Mouse (Mus musculus): Measurements from ENCODE around the gene Supt4a. TPM values are rescaled to one million over a fixed set of nuclear protein-coding genes. Genes with fewer than 3 reads are reported as not detected.

Supt4a gene
- polyA plus RNA-seq, 1 experiment = 62.2 TPM

GRCm38 (mm10) chr11:87749192-87750042, 12.1 kb downstream of the Supt4a start:
- TF ChIP-seq POLR2A (IDR thresholded peaks at IDR 0.05; ENCODE audit: low read depth, low read length) (peak; percentile 74), CTCF (IDR thresholded peaks at IDR 0.05; ENCODE audit: extremely low read depth, insufficient read depth, insufficient read length, insufficient replicate concordance) (no peak)
- peaks cover 52% of the 10 kb centered on the region for H3K4me1 ChIP-seq (ENCODE audit: control insufficient read depth, insufficient read depth, insufficient read length)

GRCm38 (mm10) chr11:87750043-87750421, 12.7 kb downstream of the Supt4a start:
- 9% methylated on average over 11 of the region's 11 CpGs for WGBS
- no peak for TF ChIP-seq CTCF (IDR thresholded peaks at IDR 0.05; ENCODE audit: extremely low read depth, insufficient read depth, insufficient read length, insufficient replicate concordance)
- TF ChIP-seq POLR2A (IDR thresholded peaks at IDR 0.05; ENCODE audit: low read depth, low read length) = peak; percentile 11; the same call in 1 of the 2 replicates
- peak overlapping the region; percentile 98 for H3K27ac ChIP-seq (ENCODE audit: insufficient read depth, low read length)
- peak in 1 of 2 experiments; percentile 28 for DNase-seq (ENCODE audit: low read depth in 1 of 2, low spot score in 2 of 2)
- no peaks in the 10 kb centered on the region for H3K27me3 ChIP-seq (ENCODE audit: control insufficient read depth, insufficient read depth, low read length)
- peak overlapping the region; percentile 60 for H3K4me3 ChIP-seq (ENCODE audit: extremely low read depth, insufficient read depth, insufficient read length)
- no peaks in the 10 kb centered on the region for H3K36me3 ChIP-seq (ENCODE audit: control insufficient read depth, insufficient read depth, low read length)
- H3K4me1 ChIP-seq (ENCODE audit: control insufficient read depth, insufficient read depth, insufficient read length) = peaks cover 52% of the 10 kb centered on the region

More at GRCm38 (mm10) chr11:87749192-87750042, 12.1 kb downstream of the Supt4a start:
- Histone ChIP-seq H3K27ac (ENCODE audit: insufficient read depth, low read length) (peak overlapping the region; percentile 98), H3K4me3 (ENCODE audit: extremely low read depth, insufficient read depth, insufficient read length) (peak overlapping the region; percentile 60), H3K27me3 (ENCODE audit: control insufficient read depth, insufficient read depth, low read length) (no peaks in the 10 kb centered on the region), H3K36me3 (ENCODE audit: control insufficient read depth, insufficient read depth, low read length) (no peaks in the 10 kb centered on the region)
- 4% methylated on average over 18 of the region's 18 CpGs for WGBS
- peak; percentile 94 to 97 for DNase-seq (ENCODE audit: low read depth in 1 of 2, low spot score in 2 of 2)

- 12% methylated on average over 3 of the region's 3 CpGs for WGBS
- peak in 1 of 2 experiments; percentile 65 for DNase-seq (ENCODE audit: low read depth in 1 of 2, low spot score in 2 of 2)
- Histone ChIP-seq H3K36me3 (ENCODE audit: control insufficient read depth, insufficient read depth, low read length) (no peaks in the 10 kb centered on the region), H3K27me3 (ENCODE audit: control insufficient read depth, insufficient read depth, low read length) (no peaks in the 10 kb centered on the region), H3K4me3 (ENCODE audit: extremely low read depth, insufficient read depth, insufficient read length) (peak overlapping the region; percentile 60), H3K27ac (ENCODE audit: insufficient read depth, low read length) (peak overlapping the region; percentile 98), H3K4me1 (ENCODE audit: control insufficient read depth, insufficient read depth, insufficient read length) (peaks cover 48% of the 10 kb centered on the region)
- TF ChIP-seq POLR2A (IDR thresholded peaks at IDR 0.05; ENCODE audit: low read depth, low read length) = peak; percentile 43
- TF ChIP-seq CTCF (IDR thresholded peaks at IDR 0.05; ENCODE audit: extremely low read depth, insufficient read depth, insufficient read length, insufficient replicate concordance) = no peak
Observed at GRCm38 (mm10) chr11:87750521-87750920, 13.2 kb downstream of the Supt4a start.

- TF ChIP-seq POLR2A (IDR thresholded peaks at IDR 0.05; ENCODE audit: low read depth, low read length) (no peak), CTCF (IDR thresholded peaks at IDR 0.05; ENCODE audit: extremely low read depth, insufficient read depth, insufficient read length, insufficient replicate concordance) (no peak)
Observed at GRCm38 (mm10) chr11:87751031-87751430, 13.7 kb downstream of the Supt4a start.

GRCm38 (mm10) chr11:87751491-87751966, 14.2 kb downstream of the Supt4a start:
- peak; percentile 72 to 80 for DNase-seq (ENCODE audit: low read depth in 1 of 2, low spot score in 2 of 2)
- peak overlapping the region; percentile 98 for H3K27ac ChIP-seq (ENCODE audit: insufficient read depth, low read length)
- no peaks in the 10 kb centered on the region for H3K27me3 ChIP-seq (ENCODE audit: control insufficient read depth, insufficient read depth, low read length)
- H3K4me1 ChIP-seq (ENCODE audit: control insufficient read depth, insufficient read depth, insufficient read length) = peaks cover 38% of the 10 kb centered on the region; the same call in 1 of the 2 replicates
- WGBS = 6% methylated on average over 4 of the region's 4 CpGs
- H3K36me3 ChIP-seq (ENCODE audit: control insufficient read depth, insufficient read depth, low read length) = peaks cover 4% of the 10 kb centered on the region; the same call in 1 of the 2 replicates
- peak; percentile 83 for TF ChIP-seq POLR2A (IDR thresholded peaks at IDR 0.05; ENCODE audit: low read depth, low read length)
- TF ChIP-seq CTCF (IDR thresholded peaks at IDR 0.05; ENCODE audit: extremely low read depth, insufficient read depth, insufficient read length, insufficient replicate concordance) = no peak
- peak overlapping the region; percentile 60 for H3K4me3 ChIP-seq (ENCODE audit: extremely low read depth, insufficient read depth, insufficient read length)

More at GRCm38 (mm10) chr11:87751031-87751430, 13.7 kb downstream of the Supt4a start:
- peak in 1 of 2 experiments; percentile 37 for DNase-seq (ENCODE audit: low read depth in 1 of 2, low spot score in 2 of 2)
- peak overlapping the region; percentile 60 for H3K4me3 ChIP-seq (ENCODE audit: extremely low read depth, insufficient read depth, insufficient read length)
- H3K4me1 ChIP-seq (ENCODE audit: control insufficient read depth, insufficient read depth, insufficient read length) = peaks cover 43% of the 10 kb centered on the region
- peak overlapping the region; percentile 98 for H3K27ac ChIP-seq (ENCODE audit: insufficient read depth, low read length)
- no peaks in the 10 kb centered on the region for H3K27me3 ChIP-seq (ENCODE audit: control insufficient read depth, insufficient read depth, low read length)
- H3K36me3 ChIP-seq (ENCODE audit: control insufficient read depth, insufficient read depth, low read length) = no peaks in the 10 kb centered on the region; the same call in 1 of the 2 replicates
- 22% methylated on average over 8 of the region's 8 CpGs for WGBS

- TF ChIP-seq CTCF (IDR thresholded peaks at IDR 0.05; ENCODE audit: extremely low read depth, insufficient read depth, insufficient read length, insufficient replicate concordance) (no peak), POLR2A (IDR thresholded peaks at IDR 0.05; ENCODE audit: low read depth, low read length) (no peak)
- H3K4me3 ChIP-seq (ENCODE audit: extremely low read depth, insufficient read depth, insufficient read length) = peak overlapping the region; percentile 60; the same call in 1 of the 2 replicates
- H3K27ac ChIP-seq (ENCODE audit: insufficient read depth, low read length) = peak overlapping the region; percentile 98
- H3K27me3 ChIP-seq (ENCODE audit: control insufficient read depth, insufficient read depth, low read length) = no peaks in the 10 kb centered on the region
- no peak for DNase-seq (ENCODE audit: low read depth in 1 of 2, low spot score in 2 of 2)
- 36% methylated on average over 1 of the region's 1 CpGs for WGBS
- H3K36me3 ChIP-seq (ENCODE audit: control insufficient read depth, insufficient read depth, low read length) = peaks cover 12% of the 10 kb centered on the region
- H3K4me1 ChIP-seq (ENCODE audit: control insufficient read depth, insufficient read depth, insufficient read length) = peaks cover 31% of the 10 kb centered on the region; the same call in 1 of the 2 replicates
Observed at GRCm38 (mm10) chr11:87752307-87752706, 15.0 kb downstream of the Supt4a start.
